Mouse (Mus musculus) lung, adult 18-20 months (tissue): ENCODE measurements around the gene Apobec1.
"Not testable (repeated sequence)": the region's sequence is repeated elsewhere in the genome, so short reads cannot be mapped to it uniquely, and the experiment has no call there.

Source experiments
- DNase-seq, 2 experiments: peaks; one replicate each; pipeline ENCODE4 v3.0.0; 2022; ENCODE audit warnings: mixed read lengths in 2 of 2

Apobec1 gene

GRCm38 (mm10) chr6:122602242-122602991 is at the start of gene Apobec1:
Apobec1 (minus strand) TSS chr6:122602444.
- peak; percentile 86 to 88 for DNase-seq

- peak; percentile 20 to 36 for DNase-seq
Observed at GRCm38 (mm10) chr6:122650398-122650980, 48.2 kb upstream of the Apobec1 start.

GRCm38 (mm10) chr6:122649903-122650302 is 47.7 kb upstream of the Apobec1 start:
- DNase-seq = no peak

- not testable (repeated sequence) for DNase-seq
Observed at GRCm38 (mm10) chr6:122644196-122644595, 42.0 kb upstream of the Apobec1 start.

- not testable (repeated sequence) for DNase-seq
Observed at GRCm38 (mm10) chr6:122637566-122637965, 35.3 kb upstream of the Apobec1 start.

- DNase-seq = no peak
Observed at GRCm38 (mm10) chr6:122636666-122637065, 34.4 kb upstream of the Apobec1 start.

GRCm38 (mm10) chr6:122635315-122635714 is 33.1 kb upstream of the Apobec1 start:
- DNase-seq = peak; percentile 43 to 55

GRCm38 (mm10) chr6:122633411-122633810 is 31.2 kb upstream of the Apobec1 start:
- DNase-seq = peak; percentile 13 to 27

GRCm38 (mm10) chr6:122627469-122628108 is 25.3 kb upstream of the Apobec1 start:
- DNase-seq = peak in 1 of 2 experiments; percentile 9

GRCm38 (mm10) chr6:122626110-122626509 is 23.9 kb upstream of the Apobec1 start, which contains the start of gene Dppa3:
Dppa3 (plus strand) TSS chr6:122626410.
- no peak for DNase-seq

GRCm38 (mm10) chr6:122625156-122625555 is 22.9 kb upstream of the Apobec1 start:
- DNase-seq = no peak

- no peak for DNase-seq
Observed at GRCm38 (mm10) chr6:122624480-122624879, 22.2 kb upstream of the Apobec1 start.

- DNase-seq = no peak
Observed at GRCm38 (mm10) chr6:122621066-122621465, 18.8 kb upstream of the Apobec1 start.

GRCm38 (mm10) chr6:122616022-122616421 is 13.8 kb upstream of the Apobec1 start:
- no peak for DNase-seq

GRCm38 (mm10) chr6:122614047-122614446 is 11.8 kb upstream of the Apobec1 start:
- DNase-seq = no peak

- no peak for DNase-seq
Observed at GRCm38 (mm10) chr6:122612426-122612825, 10.2 kb upstream of the Apobec1 start.

- DNase-seq = no peak
Observed at GRCm38 (mm10) chr6:122609771-122610170, 7.5 kb upstream of the Apobec1 start, which contains the start of gene Gdf3. Gdf3 (minus strand) TSS chr6:122610087.

- no peak for DNase-seq
Observed at GRCm38 (mm10) chr6:122609377-122609728, 7.1 kb upstream of the Apobec1 start.

GRCm38 (mm10) chr6:122608434-122609376 is 6.5 kb upstream of the Apobec1 start:
- no peak for DNase-seq

- DNase-seq = no peak
Observed at GRCm38 (mm10) chr6:122607700-122608099, 5.5 kb upstream of the Apobec1 start.

- DNase-seq = no peak
Observed at GRCm38 (mm10) chr6:122606661-122607060, 4.4 kb upstream of the Apobec1 start.

GRCm38 (mm10) chr6:122605483-122605882 is 3.2 kb upstream of the Apobec1 start:
- no peak for DNase-seq

GRCm38 (mm10) chr6:122604260-122604659 is 2.0 kb upstream of the Apobec1 start:
- DNase-seq = no peak
